Mouse (Mus musculus) CD8-positive naive resting alpha-beta T cell, adult 2 months (primary cell): ENCODE measurements around the gene Mief2.

Source experiments
- DNase-seq, 2 experiments: peaks; one replicate each; pipeline ENCODE4 v3.0.0; 2022; ENCODE audit warnings: low read depth in 2 of 2, low spot score in 2 of 2

Mief2 gene

DNA sequence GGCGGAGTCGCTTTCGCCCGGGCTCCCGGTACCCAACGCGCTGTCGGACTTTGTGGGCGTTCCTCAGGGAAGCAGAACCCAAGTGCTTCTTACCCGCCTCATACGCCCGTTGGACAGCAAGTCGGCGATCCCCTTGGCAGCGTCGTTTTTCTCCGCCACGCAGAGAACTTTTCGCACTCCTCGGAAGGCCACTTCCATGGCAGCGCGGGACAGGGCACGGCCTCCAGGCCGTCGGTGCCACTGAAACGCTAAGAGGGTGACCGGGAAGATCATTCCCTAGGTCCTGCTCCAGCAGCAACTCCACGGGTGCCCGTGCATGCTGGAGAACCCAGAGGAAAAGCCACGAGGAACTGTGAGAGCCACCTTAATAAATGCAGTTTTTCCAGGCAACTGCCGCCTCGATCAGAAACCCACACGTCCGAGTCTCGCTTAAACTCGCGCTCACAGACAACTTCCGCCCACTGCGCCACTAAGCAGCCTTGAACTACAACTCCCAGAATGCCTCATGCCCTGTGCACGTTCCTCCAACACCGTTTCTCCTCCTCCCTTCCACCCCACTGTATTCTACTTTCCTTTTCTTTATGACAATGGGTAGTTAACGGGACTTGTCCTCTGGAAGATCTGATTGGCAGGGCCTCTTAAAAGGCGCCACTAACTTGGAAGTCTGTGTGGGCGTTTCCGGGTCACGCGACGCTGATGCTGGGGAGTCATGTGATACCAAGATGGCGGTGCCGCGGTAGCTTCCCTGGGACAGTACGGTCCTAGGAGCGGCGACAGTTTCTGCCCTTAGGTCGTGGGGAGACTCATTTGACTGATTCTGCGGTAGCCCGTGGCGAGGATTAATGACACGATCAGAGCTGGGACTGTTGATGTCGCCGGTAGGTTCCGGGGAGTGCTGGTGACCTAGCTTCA is 48.9 kb downstream of the Mief2 start, which contains the start of the genes Top3a and Smcr8:
Top3a (minus strand) TSS at position 537 of the 912 bp plus-strand sequence.
Smcr8 (plus strand) TSS at position 696 of the 912 bp plus-strand sequence.
- DNase-seq = peak; percentile 83 to 88

DNA sequence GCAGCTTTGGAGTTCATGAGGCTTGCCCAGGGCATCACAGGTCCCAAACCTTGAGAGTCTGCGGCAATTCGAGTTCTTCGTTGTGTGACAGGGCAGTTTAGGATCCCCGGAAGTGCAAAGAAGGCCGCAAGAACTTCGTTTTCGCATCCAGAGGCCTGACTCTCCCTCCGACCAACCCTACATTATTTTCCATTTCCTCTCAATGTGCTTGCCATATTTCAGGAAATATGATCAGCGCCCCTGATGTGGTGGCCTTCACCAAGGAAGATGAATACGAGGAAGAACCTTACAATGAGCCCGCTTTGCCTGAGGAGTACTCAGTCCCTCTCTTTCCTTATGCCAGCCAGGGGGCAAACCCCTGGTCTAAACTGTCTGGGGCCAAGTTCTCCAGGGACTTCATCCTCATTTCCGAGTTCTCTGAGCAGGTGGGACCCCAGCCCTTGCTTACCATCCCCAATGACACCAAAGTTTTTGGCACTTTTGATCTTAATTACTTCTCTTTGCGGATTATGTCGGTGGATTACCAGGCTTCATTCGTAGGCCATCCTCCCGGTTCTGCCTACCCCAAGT is 49.7 kb downstream of the Mief2 start:
- DNase-seq = no peak

DNA sequence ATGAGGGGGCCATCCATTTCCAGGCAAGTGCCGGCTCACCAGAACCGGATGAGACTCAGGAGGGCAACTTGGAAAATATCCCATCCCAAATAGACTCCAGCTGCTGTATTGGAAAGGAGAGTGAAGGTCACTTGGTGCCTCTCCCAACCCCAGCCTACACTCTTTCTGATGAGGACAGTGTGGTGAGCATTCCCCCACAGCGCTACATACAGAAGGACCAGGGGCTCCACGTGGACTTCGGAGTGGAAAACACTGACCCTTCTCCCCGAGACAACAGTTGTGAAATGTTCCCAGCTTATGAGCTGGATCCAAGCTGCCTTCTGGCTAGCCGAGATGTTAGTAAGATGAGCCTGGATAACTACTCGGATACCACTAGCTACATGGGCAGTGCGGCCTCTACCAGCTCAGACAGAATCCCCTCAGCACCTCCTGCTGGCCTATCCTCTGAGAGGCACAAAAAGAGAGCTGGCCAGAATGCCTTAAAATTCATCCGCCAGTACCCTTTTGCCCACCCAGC is 51.5 kb downstream of the Mief2 start:
- no peak for DNase-seq
